Mouse (Mus musculus) kidney, adult 2 months (tissue): ENCODE measurements at regions not wholly inside any gene's neighbourhood (a gene's known extent, or its start where the extent isn't known, plus 50 kb on each side); places are given as distances from the start of the nearest gene placed in this dataset.

ENCODE experiments used
- DNase-seq: peaks from one replicate; pipeline ENCODE4 v3.0.0; 2021
- H3K27ac ChIP-seq: fragments of 200-500 bp; 2 replicates; pipeline ENCODE4 v1.5.1; 2012; ENCODE audit warnings: low read depth, low read length, control low read depth, inconsistent platforms; ENCODE audit not compliant: insufficient read depth
- H3K27me3 ChIP-seq: fragments of 200-500 bp; replicated peaks from 2 replicates; pipeline ENCODE4 v1.6.1; 2012; ENCODE audit warnings: mild to moderate bottlenecking, moderate library complexity, low read length, inconsistent platforms; ENCODE audit not compliant: control insufficient read depth, insufficient read depth
- H3K36me3 ChIP-seq: fragments of 200-500 bp; 2 replicates; pipeline ENCODE4 v1.6.1; 2012; ENCODE audit warnings: mild to moderate bottlenecking, moderate library complexity, low read length, inconsistent platforms; ENCODE audit not compliant: control insufficient read depth, insufficient read depth
- H3K4me1 ChIP-seq: fragments of 200-500 bp; 2 replicates; pipeline ENCODE4 v1.6.1; 2011; ENCODE audit warnings: low read length; ENCODE audit not compliant: control insufficient read depth, insufficient read depth
- H3K4me3 ChIP-seq: fragments of 200-500 bp; 2 replicates; pipeline ENCODE4 v1.5.1; 2011; ENCODE audit warnings: mild to moderate bottlenecking, low read depth, low read length, control low read depth; ENCODE audit not compliant: insufficient read depth
- CTCF ChIP-seq: fragments of 200-500 bp; conservative IDR thresholded peaks from 2 replicates; pipeline ENCODE4 v1.5.1; 2011; ENCODE audit warnings: low read depth, mild to moderate bottlenecking, control low read depth, low read length, moderate library complexity, mixed read lengths; ENCODE audit not compliant: insufficient read depth, insufficient read length
- POLR2A ChIP-seq: fragments of 200-500 bp; IDR thresholded peaks from one replicate; pipeline ENCODE4 v1.6.1; 2011; ENCODE audit warnings: low read depth, low read length, control low read depth
- WGBS: fragments of 180-500 bp; shearing (Covaris S2); methylation state at CpG from one replicate; pipeline ENCODE4 v1.1.7; 2018; 5-methylcytosine and 5-hydroxymethylcytosine counted together

- peaks cover 12% of the 10 kb centered on the region; the same call in 1 of the 2 replicates for H3K4me1 ChIP-seq
- H3K27ac ChIP-seq: no peak overlapping the region
- H3K36me3 ChIP-seq: no peaks in the 10 kb centered on the region
- H3K27me3 ChIP-seq: no peaks in the 10 kb centered on the region
- peak; percentile 79 for TF ChIP-seq CTCF
- no peak for TF ChIP-seq POLR2A
- no peak overlapping the region for H3K4me3 ChIP-seq
- WGBS: 45% methylated on average over 6 of the region's 6 CpGs
- DNase-seq: peak; percentile 59
These were observed 264.1 kb downstream of the Rnf152 start for GRCm38 (mm10) chr1:105092309-105092904.

GRCm38 (mm10) chr1:105088765-105089520 is 267.6 kb downstream of the Rnf152 start:
- H3K27me3 ChIP-seq: no peaks in the 10 kb centered on the region
- H3K4me1 ChIP-seq: peaks cover 12% of the 10 kb centered on the region; the same call in 1 of the 2 replicates
- peak; percentile 73 for DNase-seq
- peak overlapping the region; percentile 69 for H3K27ac ChIP-seq
- 35% methylated on average over 7 of the region's 7 CpGs for WGBS
- H3K36me3 ChIP-seq: no peaks in the 10 kb centered on the region
- H3K4me3 ChIP-seq: no peak overlapping the region
- TF ChIP-seq POLR2A (no peak), CTCF (no peak)

GRCm38 (mm10) chr1:105087623-105088022 is 268.9 kb downstream of the Rnf152 start:
- 83% methylated on average over 1 of the region's 1 CpGs for WGBS
- H3K4me1 ChIP-seq: peaks cover 11% of the 10 kb centered on the region; the same call in 1 of the 2 replicates
- H3K27ac ChIP-seq: no peak overlapping the region
- no peak for DNase-seq
- no peak for TF ChIP-seq POLR2A
- TF ChIP-seq CTCF: no peak
- no peaks in the 10 kb centered on the region for H3K36me3 ChIP-seq
- H3K27me3 ChIP-seq: no peaks in the 10 kb centered on the region
- H3K4me3 ChIP-seq: no peak overlapping the region

- Histone ChIP-seq H3K27me3 (no peaks in the 10 kb centered on the region), H3K27ac (no peak overlapping the region), H3K4me3 (no peak overlapping the region), H3K36me3 (no peaks in the 10 kb centered on the region), H3K4me1 (peaks cover 12% of the 10 kb centered on the region; the same call in 1 of the 2 replicates)
- DNase-seq: no peak
- no peak for TF ChIP-seq POLR2A
- no peak for TF ChIP-seq CTCF
- 96% methylated on average over 3 of the region's 3 CpGs for WGBS
These were observed 272.0 kb downstream of the Rnf152 start for GRCm38 (mm10) chr1:105084556-105084955.

GRCm38 (mm10) chr1:105083551-105084103 is 272.9 kb downstream of the Rnf152 start:
- H3K36me3 ChIP-seq: no peaks in the 10 kb centered on the region
- no peak for TF ChIP-seq POLR2A
- TF ChIP-seq CTCF: no peak
- peak overlapping the region; percentile 59; the same call in 1 of the 2 replicates for H3K27ac ChIP-seq
- 79% methylated on average over 6 of the region's 6 CpGs for WGBS
- H3K4me3 ChIP-seq: no peak overlapping the region
- peaks cover 5% of the 10 kb centered on the region; the same call in 1 of the 2 replicates for H3K4me1 ChIP-seq
- no peak for DNase-seq
- H3K27me3 ChIP-seq: no peaks in the 10 kb centered on the region

GRCm38 (mm10) chr1:105082823-105083550 is 273.5 kb downstream of the Rnf152 start:
- WGBS: 53% methylated on average over 2 of the region's 2 CpGs

More at GRCm38 (mm10) chr1:105082823-105083550, 273.5 kb downstream of the Rnf152 start:
- Histone ChIP-seq H3K27me3 (no peaks in the 10 kb centered on the region), H3K27ac (peak overlapping the region; percentile 59; the same call in 1 of the 2 replicates), H3K36me3 (no peaks in the 10 kb centered on the region), H3K4me1 (peaks cover 5% of the 10 kb centered on the region; the same call in 1 of the 2 replicates), H3K4me3 (no peak overlapping the region)
- TF ChIP-seq CTCF: no peak
- no peak for TF ChIP-seq POLR2A
- peak; percentile 68 for DNase-seq
